Mouse (Mus musculus) stomach, postnatal 0 days (tissue): ENCODE measurements at regions not wholly inside any gene's neighbourhood (a gene's known extent, or its start where the extent isn't known, plus 50 kb on each side); places are given as distances from the start of the nearest gene placed in this dataset.

Source experiments
- CTCF ChIP-seq: IDR thresholded peaks from 2 replicates; pipeline ENCODE4 v1.5.1; 2016; ENCODE audit warnings: antibody characterized with exemption, low read depth, mild to moderate bottlenecking, moderate library complexity
- EP300 ChIP-seq: optimal IDR thresholded peaks from 2 replicates; pipeline ENCODE3; 2016; ENCODE audit warnings: antibody characterized with exemption

GRCm38 (mm10) chr16:29822110-29822509 lies 242.1 kb upstream of the Hes1 start:
- TF ChIP-seq CTCF (no peak), EP300 (no peak)
